Mouse (Mus musculus): ENCODE measurements around the gene Kng2. TPM values are rescaled to one million over a fixed set of nuclear protein-coding genes. Genes with fewer than 3 reads are reported as not detected.
"Not testable (repeated sequence)": the region's sequence is repeated elsewhere in the genome, so short reads cannot be mapped to it uniquely, and the experiment has no call there.

The Kng2 gene
- polyA plus RNA-seq, 1 experiment from 2014 or later, result not detected

DNA sequence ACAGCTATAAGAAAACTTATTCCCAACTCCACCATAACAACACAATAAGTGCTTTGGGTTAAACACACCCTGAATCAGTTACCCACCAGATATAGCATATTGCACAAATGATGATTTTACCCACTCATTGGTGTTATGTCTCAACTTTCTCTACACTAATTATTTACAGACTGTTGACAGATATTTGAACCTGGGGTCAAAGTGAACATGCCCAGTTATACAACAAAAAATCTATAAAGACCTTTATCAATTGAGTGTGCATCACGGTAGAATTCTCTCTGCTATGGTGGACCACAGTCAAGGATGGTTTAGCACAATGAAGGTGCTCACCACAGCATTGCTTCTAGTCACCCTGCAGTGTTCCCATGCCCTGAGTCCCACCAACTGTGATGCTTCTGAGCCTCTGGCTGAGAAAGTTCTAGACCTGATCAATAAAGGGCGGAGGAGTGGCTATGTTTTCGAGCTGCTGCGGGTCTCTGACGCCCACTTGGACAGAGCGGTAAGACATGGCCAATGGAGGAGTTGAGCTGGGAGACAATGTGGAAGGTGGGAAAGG, 78.4 kb downstream of the Kng2 start, which contains the start of gene Hrg:
Hrg (plus strand) TSS at position 233 of the 556 bp plus-strand sequence.
- 90% methylated on average over 6 of the region's 6 CpGs for WGBS
- no peaks in the 10 kb centered on the region for H3K27me3 ChIP-seq (ENCODE audit: control insufficient read depth, insufficient read depth, low read length)
- no peak within 1 kb of the TSS for H3K27ac ChIP-seq (ENCODE audit: low read length)
- no peaks in the 10 kb centered on the region for H3K9me3 ChIP-seq (ENCODE audit: control insufficient read depth, low read depth, low read length)
- no peak within 1 kb of the TSS for H3K9ac ChIP-seq (replicated peaks; ENCODE audit: low read depth, low read length)
- H3K4me1 ChIP-seq (ENCODE audit: control insufficient read depth, insufficient read depth, low read length), result no peaks in the 10 kb centered on the region
- no peak for ATAC-seq (ENCODE audit: insufficient number of reproducible peaks, insufficient read depth, low FRiP score, low read depth)
- no peaks in the 10 kb centered on the region for H3K36me3 ChIP-seq (ENCODE audit: control insufficient read depth, insufficient read depth, low read length)
- no peak within 1 kb of the TSS for H3K4me3 ChIP-seq (ENCODE audit: low read depth, low read length)
- no peak within 1 kb of the TSS for H3K4me2 ChIP-seq (replicated peaks; ENCODE audit: low read depth, low read length)

DNA sequence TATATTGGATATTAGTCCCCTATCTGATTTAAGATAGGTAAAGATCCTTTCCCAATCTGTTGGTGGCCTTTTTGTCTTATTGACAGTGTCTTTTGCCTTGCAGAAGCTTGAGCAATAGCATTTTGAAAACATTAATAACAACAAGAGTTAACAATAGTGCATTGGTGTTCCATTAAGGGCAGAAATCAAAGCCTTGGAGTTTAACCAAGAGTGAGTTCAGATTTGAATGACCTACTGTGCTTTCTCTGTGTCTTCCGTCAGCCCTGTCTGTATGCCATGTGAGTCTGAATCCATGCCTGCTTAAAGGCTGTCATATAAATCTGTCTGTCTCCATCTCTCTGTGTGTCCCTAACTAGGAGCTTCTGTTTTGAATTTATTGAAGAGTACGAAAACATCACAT, 81.9 kb downstream of the Kng2 start:
- Histone ChIP-seq H3K27me3 (ENCODE audit: control insufficient read depth, insufficient read depth, low read length) (no peaks in the 10 kb centered on the region), H3K4me2 (replicated peaks; ENCODE audit: low read depth, low read length) (no peak overlapping the region), H3K9me3 (ENCODE audit: control insufficient read depth, low read depth, low read length) (no peaks in the 10 kb centered on the region), H3K4me3 (ENCODE audit: low read depth, low read length) (no peak overlapping the region), H3K36me3 (ENCODE audit: control insufficient read depth, insufficient read depth, low read length) (no peaks in the 10 kb centered on the region), H3K9ac (replicated peaks; ENCODE audit: low read depth, low read length) (no peak overlapping the region), H3K27ac (ENCODE audit: low read length) (no peak overlapping the region), H3K4me1 (ENCODE audit: control insufficient read depth, insufficient read depth, low read length) (no peaks in the 10 kb centered on the region)
- no peak for ATAC-seq (ENCODE audit: insufficient number of reproducible peaks, insufficient read depth, low FRiP score, low read depth)
- 89% methylated on average over 2 of the region's 2 CpGs for WGBS

DNA sequence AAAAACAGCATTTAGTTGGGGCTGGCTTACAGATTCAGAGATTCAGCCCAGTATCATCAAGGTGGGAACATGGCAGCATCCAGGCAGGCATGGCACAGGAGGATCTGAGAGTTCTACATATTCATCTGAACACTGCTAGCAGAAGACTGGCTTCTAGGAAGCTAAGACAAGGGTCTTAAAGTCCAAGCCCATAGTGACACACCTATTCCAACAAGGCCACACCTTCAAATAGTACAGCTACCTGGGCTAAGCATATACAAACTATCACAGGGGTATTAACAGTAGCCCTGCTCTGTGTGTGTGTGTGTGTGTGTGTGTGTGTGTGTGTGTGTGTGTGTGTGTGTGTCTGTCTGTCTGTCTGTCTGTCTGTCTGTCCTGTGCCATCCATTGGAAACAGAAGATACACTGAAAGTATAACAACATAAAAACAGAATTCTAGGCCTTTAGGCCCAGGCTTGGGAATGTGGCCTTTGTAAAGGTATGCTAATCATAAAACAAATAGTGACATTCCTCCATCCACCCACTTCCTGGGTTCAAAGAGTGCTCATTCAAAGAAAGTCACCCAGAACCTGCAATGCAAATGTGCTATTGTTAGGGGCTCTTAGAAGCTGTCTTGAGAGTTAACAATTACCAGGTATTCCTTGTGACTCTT, 87.3 kb downstream of the Kng2 start:
- H3K9me3 ChIP-seq (ENCODE audit: control insufficient read depth, low read depth, low read length); H3K9ac ChIP-seq (replicated peaks; ENCODE audit: low read depth, low read length); H3K27me3 ChIP-seq (ENCODE audit: control insufficient read depth, insufficient read depth, low read length); H3K4me1 ChIP-seq (ENCODE audit: control insufficient read depth, insufficient read depth, low read length); H3K27ac ChIP-seq (ENCODE audit: low read length); H3K36me3 ChIP-seq (ENCODE audit: control insufficient read depth, insufficient read depth, low read length); H3K4me3 ChIP-seq (ENCODE audit: low read depth, low read length); ATAC-seq (ENCODE audit: insufficient number of reproducible peaks, insufficient read depth, low FRiP score, low read depth); H3K4me2 ChIP-seq (replicated peaks; ENCODE audit: low read depth, low read length): not testable (repeated sequence)

DNA sequence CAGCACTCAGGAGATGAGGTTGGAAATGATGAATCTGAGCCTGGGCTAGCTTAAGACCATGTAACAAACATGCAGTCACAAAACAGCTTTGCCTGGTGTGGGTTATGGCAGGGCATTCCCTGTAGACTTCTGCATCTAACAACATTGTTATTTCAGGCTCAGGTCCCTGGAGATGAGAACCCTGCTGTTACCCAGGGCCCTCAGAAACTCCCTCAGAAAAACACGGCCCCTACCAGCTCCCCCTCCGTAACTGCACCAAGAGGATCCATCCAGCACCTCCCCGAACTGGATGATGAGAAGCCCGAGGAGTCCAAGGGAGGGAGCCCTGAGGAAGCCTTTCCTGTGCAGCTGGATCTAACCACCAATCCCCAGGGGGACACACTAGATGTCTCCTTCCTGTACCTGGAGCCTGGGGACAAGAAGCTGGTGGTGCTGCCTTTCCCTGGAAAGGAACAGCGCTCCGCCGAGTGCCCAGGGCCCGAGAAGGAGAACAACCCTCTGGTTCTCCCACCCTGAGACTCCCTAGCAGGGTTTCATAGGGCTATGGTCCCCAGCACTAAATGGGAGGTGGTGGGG, 90.1 kb downstream of the Kng2 start:
- Histone ChIP-seq H3K9ac (replicated peaks; ENCODE audit: low read depth, low read length) (no peak overlapping the region), H3K27ac (ENCODE audit: low read length) (no peak overlapping the region), H3K4me1 (ENCODE audit: control insufficient read depth, insufficient read depth, low read length) (no peaks in the 10 kb centered on the region), H3K4me2 (replicated peaks; ENCODE audit: low read depth, low read length) (no peak overlapping the region), H3K27me3 (ENCODE audit: control insufficient read depth, insufficient read depth, low read length) (no peaks in the 10 kb centered on the region), H3K9me3 (ENCODE audit: control insufficient read depth, low read depth, low read length) (no peaks in the 10 kb centered on the region), H3K36me3 (ENCODE audit: control insufficient read depth, insufficient read depth, low read length) (no peaks in the 10 kb centered on the region), H3K4me3 (ENCODE audit: low read depth, low read length) (no peak overlapping the region)
- 86% methylated on average over 8 of the region's 8 CpGs for WGBS
- no peak for ATAC-seq (ENCODE audit: insufficient number of reproducible peaks, insufficient read depth, low FRiP score, low read depth)

DNA sequence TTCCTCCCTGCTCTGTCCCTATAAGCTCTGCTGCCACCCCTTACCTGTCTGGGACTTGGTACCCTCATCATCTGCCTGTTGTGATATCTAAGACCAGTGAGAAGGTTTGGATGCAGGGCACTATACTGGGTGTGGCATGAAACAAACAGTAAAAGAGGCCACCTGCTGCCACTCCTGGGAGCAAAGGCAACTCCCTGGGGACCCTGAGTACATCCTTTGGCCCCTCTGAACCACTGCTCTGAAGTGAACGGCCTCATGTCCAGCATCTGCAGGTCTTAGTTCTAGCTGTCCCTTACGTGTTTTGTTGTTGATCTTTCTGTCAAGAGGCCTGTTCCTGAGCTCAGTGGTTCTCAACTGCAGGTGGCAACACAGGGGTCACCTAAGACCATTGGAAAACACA, 90.7 kb downstream of the Kng2 start:
- H3K4me1 ChIP-seq (ENCODE audit: control insufficient read depth, insufficient read depth, low read length), result no peaks in the 10 kb centered on the region
- H3K4me2 ChIP-seq (replicated peaks; ENCODE audit: low read depth, low read length), result no peak overlapping the region
- no peak overlapping the region for H3K27ac ChIP-seq (ENCODE audit: low read length)
- ATAC-seq (ENCODE audit: insufficient number of reproducible peaks, insufficient read depth, low FRiP score, low read depth), result no peak
- no peaks in the 10 kb centered on the region for H3K9me3 ChIP-seq (ENCODE audit: control insufficient read depth, low read depth, low read length)
- H3K9ac ChIP-seq (replicated peaks; ENCODE audit: low read depth, low read length), result no peak overlapping the region
- H3K4me3 ChIP-seq (ENCODE audit: low read depth, low read length), result no peak overlapping the region
- H3K36me3 ChIP-seq (ENCODE audit: control insufficient read depth, insufficient read depth, low read length), result no peaks in the 10 kb centered on the region
- no peaks in the 10 kb centered on the region for H3K27me3 ChIP-seq (ENCODE audit: control insufficient read depth, insufficient read depth, low read length)
- WGBS, result 78% methylated on average over 2 of the region's 2 CpGs

DNA sequence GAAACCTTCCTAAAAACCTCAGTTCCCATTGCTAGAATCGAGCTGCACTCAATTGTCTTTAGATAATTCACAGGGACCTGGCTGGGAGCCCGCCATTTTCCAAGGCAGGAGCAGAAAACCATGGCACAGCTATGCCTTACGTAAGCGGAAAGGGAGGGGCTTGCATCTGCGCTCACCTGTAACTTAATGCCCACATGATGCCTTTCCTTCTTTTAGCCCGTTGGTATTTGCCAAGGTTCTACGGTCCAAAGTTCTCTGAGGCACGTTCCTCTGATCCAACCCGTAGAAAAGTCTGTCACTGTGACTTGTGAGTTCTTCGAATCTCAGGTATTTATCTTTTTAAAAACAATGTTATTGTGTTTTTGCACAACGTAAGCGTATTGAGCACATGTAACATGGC, 91.7 kb downstream of the Kng2 start:
- Histone ChIP-seq H3K4me3 (ENCODE audit: low read depth, low read length) (no peak overlapping the region), H3K36me3 (ENCODE audit: control insufficient read depth, insufficient read depth, low read length) (no peaks in the 10 kb centered on the region), H3K9me3 (ENCODE audit: control insufficient read depth, low read depth, low read length) (no peaks in the 10 kb centered on the region), H3K4me2 (replicated peaks; ENCODE audit: low read depth, low read length) (no peak overlapping the region), H3K27ac (ENCODE audit: low read length) (no peak overlapping the region), H3K4me1 (ENCODE audit: control insufficient read depth, insufficient read depth, low read length) (no peaks in the 10 kb centered on the region), H3K9ac (replicated peaks; ENCODE audit: low read depth, low read length) (no peak overlapping the region), H3K27me3 (ENCODE audit: control insufficient read depth, insufficient read depth, low read length) (no peaks in the 10 kb centered on the region)
- ATAC-seq (ENCODE audit: insufficient number of reproducible peaks, insufficient read depth, low FRiP score, low read depth), result no peak
- WGBS, result 92% methylated on average over 12 of the region's 12 CpGs

Other genes with a start within 250 kb of the Kng2 start
- not detected in 2 replicates for gene Crygs, start 217.9 kb downstream of the Kng2 start, polyA plus RNA-seq (2014; fragmentation: Nextera tagmentation; extraction: Ambion mirVana)
- gene Tbccd1, start 171.8 kb downstream of the Kng2 start, polyA plus RNA-seq (2014; fragmentation: Nextera tagmentation; extraction: Ambion mirVana), result 32.2 and 34.4 TPM in 2 replicates
- 75.1 and 87.3 TPM in 2 replicates for gene Dnajb11, start 171.6 kb downstream of the Kng2 start, polyA plus RNA-seq (2014; fragmentation: Nextera tagmentation; extraction: Ambion mirVana)
- gene Ahsg, start 138.2 kb downstream of the Kng2 start, polyA plus RNA-seq (2014; fragmentation: Nextera tagmentation; extraction: Ambion mirVana), result 0.21 and 1.3 TPM in 2 replicates
- gene Fetub, start 111.1 kb downstream of the Kng2 start, polyA plus RNA-seq (2014; fragmentation: Nextera tagmentation; extraction: Ambion mirVana), result 0.16 and 0.48 TPM in 2 replicates
- gene Hrg, start 78.4 kb downstream of the Kng2 start, polyA plus RNA-seq (2014; fragmentation: Nextera tagmentation; extraction: Ambion mirVana), result not detected in 2 replicates
- gene Kng1, start 28.4 kb upstream of the Kng2 start, polyA plus RNA-seq (2014; fragmentation: Nextera tagmentation; extraction: Ambion mirVana), result 0.13 and 0.59 TPM in 2 replicates
- 270 and 285 TPM in 2 replicates for gene Eif4a2, start 78.0 kb upstream of the Kng2 start, polyA plus RNA-seq (2014; fragmentation: Nextera tagmentation; extraction: Ambion mirVana)
- 112 and 121 TPM in 2 replicates for gene Rfc4, start 98.3 kb upstream of the Kng2 start, polyA plus RNA-seq (2014; fragmentation: Nextera tagmentation; extraction: Ambion mirVana)
- gene Adipoq, start 117.1 kb upstream of the Kng2 start, polyA plus RNA-seq (2014; fragmentation: Nextera tagmentation; extraction: Ambion mirVana), result not detected in 2 replicates
- 25.6 and 25.7 TPM in 2 replicates for gene St6gal1, start 195.3 kb upstream of the Kng2 start, polyA plus RNA-seq (2014; fragmentation: Nextera tagmentation; extraction: Ambion mirVana)

Measured in stomach, embryonic 14.5 days (tissue).